Mouse (Mus musculus) frontal cortex, adult 2 months (tissue): Measurements from ENCODE around the gene Eml1. TPM values are rescaled to one million over a fixed set of nuclear protein-coding genes. Genes with fewer than 3 reads are reported as not detected.

ENCODE experiments used
- DNase-seq, 2 experiments: peaks; one replicate each; pipeline ENCODE4 v3.0.0; 2022; ENCODE audit warnings: low spot score in 1 of 2; ENCODE audit errors: extremely low spot score in 1 of 2
- polyA plus RNA-seq: library from polyadenylated mRNA; depleted of rRNA; stranded (reverse); fragments of >200 nt; gene quantifications from 2 replicates; pipeline ENCODE4 v1.2.3, GENCODE M21; 2012; rRNA removed

Eml1 gene
- polyA plus RNA-seq = 49.3 and 57.7 TPM in 2 replicates

GRCm38 (mm10) chr12:108370596-108371428, at the start of gene Eml1:
Gene Eml1, plus strand, starts transcription at chr12:108370957.
- no peak for DNase-seq

- peak in 1 of 2 experiments; percentile 48 for DNase-seq
Observed at GRCm38 (mm10) chr12:108326401-108326800, 44.4 kb upstream of the Eml1 start.

- peak; percentile 74 to 85 for DNase-seq
Observed at GRCm38 (mm10) chr12:108327889-108328491, 42.8 kb upstream of the Eml1 start.

GRCm38 (mm10) chr12:108333056-108333455, 37.7 kb upstream of the Eml1 start:
- peak; percentile 71 to 88 for DNase-seq

GRCm38 (mm10) chr12:108333481-108333882, 37.3 kb upstream of the Eml1 start:
- no peak for DNase-seq

GRCm38 (mm10) chr12:108333895-108334445, 36.8 kb upstream of the Eml1 start, which contains the start of gene Cyp46a1:
Gene Cyp46a1, plus strand, starts transcription at chr12:108334381.
- DNase-seq = peak; percentile 99 to 100

- peak in 1 of 2 experiments; percentile 52 for DNase-seq
Observed at GRCm38 (mm10) chr12:108334529-108334928, 36.2 kb upstream of the Eml1 start.

GRCm38 (mm10) chr12:108338572-108339190, 32.1 kb upstream of the Eml1 start:
- DNase-seq = peak in 1 of 2 experiments; percentile 60

- DNase-seq = no peak
Observed at GRCm38 (mm10) chr12:108348151-108348550, 22.6 kb upstream of the Eml1 start.

- DNase-seq = no peak
Observed at GRCm38 (mm10) chr12:108349026-108349425, 21.7 kb upstream of the Eml1 start.

GRCm38 (mm10) chr12:108350931-108351330, 19.8 kb upstream of the Eml1 start:
- DNase-seq = no peak

- no peak for DNase-seq
Observed at GRCm38 (mm10) chr12:108352371-108353136, 18.2 kb upstream of the Eml1 start.

GRCm38 (mm10) chr12:108354284-108354683, 16.5 kb upstream of the Eml1 start:
- no peak for DNase-seq

- DNase-seq = no peak
Observed at GRCm38 (mm10) chr12:108355271-108355670, 15.5 kb upstream of the Eml1 start.

- no peak for DNase-seq
Observed at GRCm38 (mm10) chr12:108355986-108356385, 14.8 kb upstream of the Eml1 start.

- DNase-seq = peak; percentile 44 to 92
Observed at GRCm38 (mm10) chr12:108363796-108364195, 7.0 kb upstream of the Eml1 start.

- no peak for DNase-seq
Observed at GRCm38 (mm10) chr12:108365340-108365739, 5.4 kb upstream of the Eml1 start.

- no peak for DNase-seq
Observed at GRCm38 (mm10) chr12:108365868-108366267, 4.9 kb upstream of the Eml1 start.

GRCm38 (mm10) chr12:108367909-108368308, 2.8 kb upstream of the Eml1 start:
- no peak for DNase-seq

GRCm38 (mm10) chr12:108368921-108369320, 1.8 kb upstream of the Eml1 start:
- DNase-seq = no peak
